Mouse (Mus musculus): Measurements from ENCODE around the gene Gmeb1.

GRCm38 (mm10) chr4:132253622-132254021, 7.8 kb downstream of the Gmeb1 start:
- TF ChIP-seq CTCF (conservative IDR thresholded peaks at IDR 0.05; ENCODE audit: insufficient read depth, insufficient read length, low read depth, low read length): no peak
- TF ChIP-seq POLR2A (IDR thresholded peaks at IDR 0.05; ENCODE audit: low read depth, low read length): no peak

Measured in kidney, adult 2 months (tissue).